Mouse (Mus musculus): ENCODE results near the gene Defb23.

DNA sequence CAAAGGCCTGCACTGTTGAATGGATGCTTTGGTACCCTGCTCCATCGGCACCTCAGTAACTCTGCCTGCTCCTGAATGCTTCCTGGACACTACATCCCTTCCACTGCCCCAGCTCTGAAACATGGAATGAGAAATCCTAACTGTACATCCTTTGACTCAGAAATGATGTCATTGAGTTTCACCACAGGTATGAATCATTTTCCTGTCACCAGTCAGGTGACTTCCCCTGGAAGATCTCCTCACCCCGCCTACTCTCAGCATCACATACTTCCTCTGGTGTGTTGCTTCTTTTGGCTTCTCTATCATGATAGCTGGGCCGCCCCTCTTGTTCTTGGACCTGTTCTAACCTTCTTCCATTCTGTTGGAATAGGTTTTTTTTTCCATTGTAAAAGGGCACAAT is 16.5 kb upstream of the Defb23 start:
- TF ChIP-seq CTCF (IDR thresholded peaks at IDR 0.05; ENCODE audit: low read depth) (no peak), EP300 (IDR thresholded peaks at IDR 0.05; ENCODE audit: low read depth) (no peak)
